Mouse (Mus musculus) thymus, adult 2 months (tissue): ENCODE data around the gene Cbfa2t3.

Experiments
- CTCF ChIP-seq: fragments of 200-500 bp; IDR thresholded peaks from 2 replicates; pipeline ENCODE4 v1.5.1; 2012; ENCODE audit warnings: mild to moderate bottlenecking, control low read depth, low read length, moderate library complexity, borderline replicate concordance; ENCODE audit not compliant: control insufficient read depth, poor library complexity, insufficient read depth; ENCODE audit errors: extremely low read depth
- POLR2A ChIP-seq: fragments of 200-500 bp; IDR thresholded peaks from 2 replicates; pipeline ENCODE4 v1.6.1; 2012; ENCODE audit warnings: mild to moderate bottlenecking, low read length, control low read depth, moderate library complexity; ENCODE audit not compliant: control insufficient read depth, poor library complexity, insufficient read depth; ENCODE audit errors: extremely low read depth

DNA sequence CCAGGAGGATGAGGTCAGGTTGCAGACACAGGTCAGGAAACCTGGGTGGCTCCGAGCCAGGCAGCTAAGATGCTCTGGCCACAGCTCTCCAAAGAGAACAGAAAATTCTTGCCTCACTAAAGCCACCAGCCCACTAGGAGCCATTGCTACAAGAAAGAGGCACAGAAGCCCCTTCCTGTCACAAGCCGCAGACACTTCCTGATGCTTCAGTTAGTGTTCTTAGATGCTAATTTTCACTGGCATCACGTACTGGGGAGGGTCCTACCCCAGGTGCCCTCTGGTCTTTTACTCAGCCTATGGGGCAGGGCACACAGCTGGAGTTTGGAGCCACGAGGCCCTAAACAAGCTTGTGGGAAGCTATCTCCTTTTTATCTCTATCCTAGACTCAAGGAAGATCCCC is 102.9 kb downstream of the Cbfa2t3 start:
- TF ChIP-seq CTCF = no peak
- no peak for TF ChIP-seq POLR2A
